Mouse (Mus musculus) megakaryocyte progenitor cell, adult 5-6 weeks (primary cell): ENCODE results near the gene Rsf1. TPM values are rescaled to one million over a fixed set of nuclear protein-coding genes. Genes with fewer than 3 reads are reported as not detected.

Experiments
- ATAC-seq: replicated peaks from 2 replicates; pipeline ENCODE4 v1.8.0; 2016; ENCODE audit warnings: mild to moderate bottlenecking, moderate TSS enrichment, inconsistent platforms; ENCODE audit not compliant: poor library complexity
- total RNA-seq, 2 experiments: library from RNA; stranded (forward) in 1 of 2; stranded (reverse) in 1 of 2; fragments of 157-497, 149-512 nt in 1 of 2; fragments of 200-1000 nt in 1 of 2; gene quantifications; 2 replicates each; pipeline versions ENCODE4 v1.2.3 to v1.2.4; 2015 to 2017

The Rsf1 gene
- 23.8 and 24.4 TPM in 2 replicates for total RNA-seq (2015)
- total RNA-seq (2017) = 25.5 and 42.5 TPM in 2 replicates

- peak; percentile 81 for ATAC-seq
Measured at GRCm38 (mm10) chr7:97579067-97579975, at the start of gene Rsf1, which contains the start of gene Aamdc. Gene Rsf1 (plus strand): TSS chr7:97579889. Gene Aamdc (minus strand): TSS chr7:97579497.

DNA sequence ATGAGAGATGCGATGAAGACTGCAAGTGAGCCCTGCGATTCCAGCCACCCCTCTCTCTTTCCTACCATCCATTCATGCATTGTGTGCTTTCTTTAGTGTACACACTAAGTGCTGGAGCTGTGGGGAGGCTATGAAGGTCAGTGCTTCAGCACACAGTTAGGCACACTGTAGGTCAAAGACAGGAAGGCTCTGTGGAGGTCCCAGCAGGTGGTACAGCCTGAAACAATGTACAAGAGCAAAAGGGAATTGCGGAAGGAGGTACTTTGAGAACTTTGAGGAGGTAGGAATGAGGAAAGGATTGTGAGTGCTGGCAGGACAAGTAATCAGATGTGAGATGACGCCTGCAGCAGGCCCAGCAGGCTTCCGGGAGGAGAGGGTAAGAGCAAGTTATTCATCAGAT, 44.2 kb upstream of the Rsf1 start:
- no peak for ATAC-seq

GRCm38 (mm10) chr7:97536571-97536970, 43.1 kb upstream of the Rsf1 start:
- ATAC-seq = no peak

DNA sequence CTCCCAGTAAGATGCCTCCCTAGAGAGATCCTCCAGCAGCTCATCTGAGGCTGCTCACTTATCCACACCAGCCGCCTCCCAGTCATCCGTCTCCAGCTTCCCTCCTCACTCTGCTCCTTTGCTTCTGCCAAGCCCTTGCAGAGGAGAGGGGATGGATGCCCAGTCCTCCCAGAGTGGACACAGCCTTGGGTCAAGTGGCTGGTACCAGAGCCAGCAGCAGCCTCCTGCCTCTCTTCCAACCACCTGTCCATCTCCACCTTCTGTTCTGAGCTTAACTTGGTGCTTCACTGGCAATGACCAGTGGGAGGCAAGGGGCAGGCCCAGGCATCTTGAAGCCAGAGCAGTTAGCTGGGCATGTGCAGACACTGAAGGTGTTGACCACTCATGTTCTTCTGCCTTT, 33.2 kb upstream of the Rsf1 start:
- no peak for ATAC-seq

DNA sequence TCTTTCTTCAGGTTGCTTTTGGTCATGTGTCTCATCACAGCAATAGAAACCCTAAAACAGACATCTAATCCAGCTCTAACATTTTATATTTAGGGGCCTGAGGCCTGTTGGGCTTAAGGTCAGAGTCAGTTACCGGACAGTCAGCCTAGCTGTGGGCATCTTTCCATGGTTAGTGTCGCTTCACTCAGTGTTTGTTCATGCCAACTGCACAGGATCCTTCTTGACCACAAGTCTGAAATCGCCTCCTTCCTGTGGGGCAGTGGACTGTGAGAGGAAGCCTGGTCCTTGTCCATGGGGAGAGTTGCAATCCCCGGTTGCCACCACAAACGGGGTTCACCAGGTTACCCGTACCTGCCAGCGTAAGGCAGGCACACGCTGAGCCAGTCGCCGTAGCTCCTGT, 30.4 kb upstream of the Rsf1 start:
- ATAC-seq = no peak

GRCm38 (mm10) chr7:97550673-97551072, 29.0 kb upstream of the Rsf1 start:
- ATAC-seq = no peak

- no peak for ATAC-seq
Measured at GRCm38 (mm10) chr7:97563576-97563975, 16.1 kb upstream of the Rsf1 start.

GRCm38 (mm10) chr7:97569372-97569771, 10.3 kb upstream of the Rsf1 start:
- ATAC-seq = no peak

DNA sequence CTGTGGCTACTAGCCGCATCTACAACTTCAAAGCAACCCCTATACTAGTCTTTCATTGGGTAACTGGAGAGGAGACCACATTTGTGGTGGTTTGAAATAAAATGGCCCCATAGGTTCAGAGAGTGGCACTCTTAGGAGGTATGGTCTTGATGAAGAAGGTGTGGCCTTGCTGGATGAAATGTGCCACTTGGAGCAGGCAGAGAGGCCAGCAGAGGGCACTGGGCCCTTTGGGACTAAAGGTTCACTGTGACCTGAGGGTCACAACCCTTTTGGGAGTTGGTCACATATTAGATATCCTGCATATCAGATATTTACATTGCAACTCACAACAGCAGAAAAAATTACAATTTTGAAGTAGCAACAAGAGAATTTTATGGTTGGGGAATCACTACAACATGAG, 9.3 kb upstream of the Rsf1 start:
- ATAC-seq = peak; percentile 80

DNA sequence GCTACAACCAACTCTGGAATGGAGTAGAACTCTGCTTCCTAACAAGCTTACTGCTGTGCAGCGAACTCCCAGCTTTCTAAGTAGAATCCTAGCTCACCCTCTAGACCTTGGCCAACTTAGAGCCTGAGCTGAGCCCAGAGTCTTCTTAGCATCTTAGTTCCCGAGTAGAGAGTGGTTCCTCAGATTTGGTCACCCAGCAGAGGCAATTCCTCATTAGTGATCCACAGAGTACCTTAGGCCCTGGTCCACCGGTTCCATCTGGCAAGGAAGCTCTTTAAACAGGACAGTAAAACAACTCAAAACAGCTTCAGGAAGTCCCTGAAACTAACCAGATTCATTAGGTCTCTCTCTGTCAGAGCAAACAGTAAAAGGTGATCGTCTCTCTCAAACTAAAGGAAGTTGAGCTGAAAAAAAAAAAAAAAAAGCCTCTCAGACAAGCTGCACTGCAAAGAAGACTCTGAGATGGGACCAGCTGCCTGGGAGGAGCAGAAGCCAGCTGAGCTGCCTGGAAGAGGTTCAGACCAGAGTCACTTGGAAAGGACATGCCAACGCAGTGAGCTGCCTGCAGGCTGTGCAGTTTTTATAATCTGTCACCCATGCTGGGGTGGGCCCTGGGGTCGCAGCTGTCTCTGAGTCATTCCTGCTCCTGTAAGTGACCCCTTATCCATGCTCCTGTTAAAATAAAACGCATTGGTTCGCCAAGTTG, 1.2 kb upstream of the Rsf1 start:
- ATAC-seq = no peak

DNA sequence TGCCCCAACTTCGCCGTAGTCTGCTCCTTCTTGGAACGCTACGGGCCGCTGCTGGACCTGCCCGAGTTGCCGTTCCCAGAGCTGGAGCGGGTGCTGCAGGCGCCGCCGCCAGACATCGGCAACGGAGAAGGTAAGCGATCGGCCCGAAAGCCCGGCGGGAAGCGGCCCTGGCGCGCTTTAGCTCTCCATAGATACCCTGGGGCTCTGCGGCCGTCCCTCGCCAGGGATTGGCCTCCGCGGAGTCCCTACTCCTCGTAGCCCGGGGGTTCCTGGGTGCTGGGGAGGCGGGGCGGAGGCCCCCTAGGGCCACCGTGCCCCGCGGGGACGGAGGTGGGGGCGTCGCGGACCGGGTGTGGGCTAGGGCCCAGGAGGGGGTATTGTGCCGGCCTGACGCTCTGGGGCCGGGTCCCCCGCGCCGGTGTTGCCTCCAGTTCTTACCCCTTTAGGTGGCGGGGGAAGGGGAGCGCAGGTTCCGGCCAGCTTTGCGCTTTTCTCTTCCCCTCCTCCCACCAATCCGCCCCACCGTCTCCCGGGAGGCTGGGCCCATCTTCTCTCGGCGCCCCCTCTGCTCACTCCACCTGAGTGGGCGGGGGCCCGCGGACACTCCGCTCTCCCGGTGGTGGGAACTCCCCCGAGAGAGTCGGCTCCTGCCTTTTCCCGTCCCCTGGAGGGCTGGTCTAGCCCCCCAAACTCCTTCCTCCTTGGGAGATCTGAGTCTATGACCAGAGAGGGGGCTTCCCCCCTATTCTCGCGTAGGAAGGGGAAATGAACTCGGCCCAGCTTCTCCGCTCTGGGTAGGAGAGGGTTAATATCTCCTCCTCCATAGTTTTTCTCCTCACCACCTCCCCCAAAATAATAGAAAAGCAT, 520 bp downstream of the Rsf1 start:
- ATAC-seq = peak; percentile 5; the same call in 1 of the 2 replicates

DNA sequence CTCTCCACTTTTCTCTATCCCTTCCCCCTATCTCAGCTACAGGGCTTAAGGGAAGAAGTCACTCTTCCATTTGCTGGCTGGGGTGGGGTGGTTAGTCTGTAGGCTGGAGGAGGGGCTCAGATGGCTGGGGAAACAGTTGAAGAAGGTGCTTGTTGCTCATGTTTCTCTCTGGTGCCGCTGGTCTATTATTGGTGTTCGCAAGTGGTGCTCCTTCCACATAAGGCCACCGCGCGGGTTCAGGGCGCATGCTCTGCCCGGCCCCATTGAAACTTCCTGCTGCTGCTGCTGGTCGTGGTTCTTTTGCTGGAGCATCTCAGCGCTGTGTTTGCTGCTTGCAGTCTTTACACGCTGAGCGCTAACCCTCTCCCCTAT, 1.1 kb downstream of the Rsf1 start:
- peak; percentile 67 for ATAC-seq

DNA sequence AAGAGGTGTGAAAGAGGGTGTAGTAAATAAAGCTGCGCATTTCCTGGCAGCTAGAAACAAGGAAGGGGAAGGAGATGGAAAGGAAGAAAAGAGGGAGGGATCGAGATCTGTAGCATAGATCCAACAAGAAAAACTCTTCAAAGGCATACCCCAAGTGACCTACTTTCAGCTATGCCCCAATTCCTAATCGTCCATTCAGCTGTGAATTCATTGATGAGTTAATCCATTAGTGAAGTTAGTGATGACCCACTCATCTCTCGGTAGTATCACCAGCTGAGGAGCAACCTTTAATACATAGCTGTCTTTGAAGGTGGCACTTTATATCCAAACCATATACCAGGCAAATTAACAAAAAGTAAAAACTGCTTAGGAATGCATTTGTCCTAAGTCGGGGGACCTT, 8.8 kb downstream of the Rsf1 start:
- ATAC-seq = no peak

DNA sequence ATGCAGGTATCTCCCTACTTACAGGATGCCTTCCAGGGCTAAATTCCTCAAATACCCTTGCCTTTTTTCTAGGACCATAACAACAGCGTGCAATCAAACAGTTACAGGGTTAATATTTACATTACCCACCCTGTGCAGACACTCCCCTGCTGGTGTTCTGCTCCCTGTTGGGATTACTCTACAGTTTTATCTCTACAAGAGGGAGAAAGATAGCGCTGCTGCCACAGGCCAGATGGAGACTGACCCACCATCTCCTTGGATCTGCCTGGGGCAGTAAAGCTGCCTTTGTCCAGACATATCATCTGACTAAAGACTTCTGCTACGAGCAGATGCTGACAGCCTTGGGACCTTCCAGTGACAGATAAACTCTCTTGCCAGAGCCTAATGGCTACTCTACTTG, 10.8 kb downstream of the Rsf1 start:
- peak; percentile 70 for ATAC-seq

DNA sequence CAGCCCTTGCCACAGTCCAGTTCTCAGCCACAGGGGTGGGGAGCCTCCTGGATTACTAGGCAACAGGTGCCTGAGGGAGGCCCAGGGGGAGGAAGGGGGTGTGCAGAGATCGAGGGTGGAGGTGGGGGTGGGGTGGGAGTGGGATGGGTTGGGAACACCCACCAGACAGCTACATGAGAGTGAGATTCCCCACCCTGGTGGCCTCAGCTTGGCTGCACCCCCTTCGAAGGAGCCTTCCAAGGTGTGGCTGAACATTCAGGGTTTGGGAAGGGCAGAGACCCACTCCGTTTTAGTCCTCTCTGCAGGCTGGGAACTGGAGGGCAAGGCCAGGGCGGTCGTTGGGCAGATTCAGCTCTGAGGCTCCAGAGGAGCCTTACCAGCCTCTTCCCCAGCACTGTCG, 11.6 kb downstream of the Rsf1 start:
- no peak for ATAC-seq

- ATAC-seq = no peak
Measured at GRCm38 (mm10) chr7:97592396-97592795, 12.7 kb downstream of the Rsf1 start.

DNA sequence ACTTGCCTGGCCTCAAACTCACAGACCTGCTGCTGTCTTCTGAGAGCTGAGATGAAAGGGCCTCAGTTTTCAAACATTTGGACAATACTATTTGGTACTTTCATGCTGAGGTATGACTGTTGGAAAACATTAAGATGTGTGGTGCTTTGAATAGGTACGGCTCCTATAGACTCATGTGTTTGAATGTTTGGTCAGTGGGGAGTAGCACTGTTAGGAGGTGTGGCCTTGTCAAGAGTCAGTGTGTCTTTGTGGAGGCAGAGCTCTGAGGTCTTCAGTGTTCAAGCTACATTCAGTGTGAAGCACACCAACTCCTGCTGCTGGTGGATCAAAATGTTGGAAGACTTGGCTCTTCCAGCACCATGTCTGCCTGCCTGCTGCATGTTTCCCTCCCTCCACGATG, 13.8 kb downstream of the Rsf1 start:
- ATAC-seq = no peak

GRCm38 (mm10) chr7:97598548-97598947, 18.9 kb downstream of the Rsf1 start:
- ATAC-seq = 0 out of 2 replicates have a peak, but pooled peaks have one; percentile 46

DNA sequence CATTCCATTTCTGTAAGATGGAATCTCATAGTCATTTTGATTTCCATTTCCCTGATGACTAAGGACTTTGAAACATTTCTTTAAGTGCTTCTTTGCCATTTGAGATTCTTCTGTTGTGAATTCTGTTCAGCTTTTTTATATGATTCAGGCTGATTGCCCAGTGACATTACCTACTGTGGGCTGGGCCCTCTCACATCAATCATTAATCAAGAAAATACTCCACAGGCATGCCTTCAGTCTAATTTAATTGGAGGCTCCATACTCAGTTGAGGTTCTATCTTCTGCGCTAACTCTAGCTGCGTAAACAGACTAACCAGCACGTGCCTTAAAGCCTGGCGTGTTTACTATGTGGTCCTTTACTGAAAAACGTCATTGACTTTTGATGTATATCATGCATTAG, 41.7 kb downstream of the Rsf1 start:
- no peak for ATAC-seq

- no peak for ATAC-seq
Measured at GRCm38 (mm10) chr7:97622676-97623075, 43.0 kb downstream of the Rsf1 start.

DNA sequence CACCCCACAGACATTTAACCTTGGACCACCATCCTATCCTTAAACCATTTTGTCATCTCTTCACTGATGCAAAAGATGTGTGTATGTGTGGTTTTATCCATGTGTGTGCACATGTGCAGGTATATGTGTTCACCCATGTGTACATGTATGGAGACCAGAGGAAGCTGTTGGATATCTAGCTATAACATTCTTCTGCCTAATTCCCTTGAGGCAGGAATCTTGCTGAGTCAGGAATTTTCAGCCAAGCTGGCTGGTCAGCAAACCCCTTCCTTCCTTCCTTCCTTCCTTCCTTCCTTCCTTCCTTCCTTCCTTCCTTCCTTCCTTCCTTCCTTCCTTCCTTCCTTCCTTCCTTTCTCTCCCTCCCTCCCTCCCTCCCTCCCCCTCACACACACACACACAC, 43.7 kb downstream of the Rsf1 start:
- no peak for ATAC-seq
